Mouse (Mus musculus) neural tube, postnatal 0 days (tissue): Measurements from ENCODE around the gene Traip. TPM values are rescaled to one million over a fixed set of nuclear protein-coding genes. Genes with fewer than 3 reads are reported as not detected.

Source experiments
- polyA plus RNA-seq: library from polyadenylated mRNA; unstranded; fragments of >200 nt; fragmentation: Nextera tagmentation; extraction: Ambion mirVana; gene quantifications from 2 replicates; pipeline ENCODE4 v1.2.1, GENCODE M21; 2015

Gene Traip
- polyA plus RNA-seq = 5.1 and 7.6 TPM in 2 replicates

GRCm38 (mm10) chr9:107949922-107950235, at the start of gene Traip:
TSS of gene Traip (plus strand) at chr9:107950136.

GRCm38 (mm10) chr9:107906252-107906966, 43.5 kb upstream of the Traip start, which contains the start of gene Mst1r:
TSS of gene Mst1r (plus strand) at chr9:107906873.

GRCm38 (mm10) chr9:107928169-107928568, 21.8 kb upstream of the Traip start, which contains the start of gene Actl11:
TSS of gene Actl11 (plus strand) at chr9:107928469.

GRCm38 (mm10) chr9:107935374-107935773, 14.6 kb upstream of the Traip start, which contains the start of gene Camkv:
TSS of gene Camkv (plus strand) at chr9:107935674.

GRCm38 (mm10) chr9:107975399-107976386, 25.8 kb downstream of the Traip start, which contains the start of gene Uba7:
TSS of gene Uba7 (plus strand) at chr9:107975505.

GRCm38 (mm10) chr9:107982681-107983346, 32.9 kb downstream of the Traip start, which contains the start of gene Gm20661:
TSS of gene Gm20661 (plus strand) at chr9:107983058.

GRCm38 (mm10) chr9:107985131-107986119, 35.5 kb downstream of the Traip start, which contains the start of gene Inka1:
TSS of gene Inka1 (minus strand) at chr9:107985879.

GRCm38 (mm10) chr9:107992197-107992596, 42.3 kb downstream of the Traip start, which contains the start of gene Cdhr4:
TSS of gene Cdhr4 (plus strand) at chr9:107992497.

GRCm38 (mm10) chr9:107996049-107996448, 46.1 kb downstream of the Traip start, which contains the start of gene Gm20662:
TSS of gene Gm20662 (plus strand) at chr9:107996349.

GRCm38 (mm10) chr9:108001922-108002770, 52.2 kb downstream of the Traip start, which contains the start of gene Ip6k1:
TSS of gene Ip6k1 (plus strand) at chr9:108002501.

Other genes with a start within 250 kb of the Traip start
- 8.0 and 9.4 TPM in 2 replicates for gene Sema3f, start 239.7 kb upstream of the Traip start, polyA plus RNA-seq
- gene Rbm5, start 179.1 kb upstream of the Traip start, polyA plus RNA-seq = 136 and 143 TPM in 2 replicates
- 50.8 and 55.7 TPM in 2 replicates for gene Rbm6, start 76.9 kb upstream of the Traip start, polyA plus RNA-seq
- gene Mon1a, start 62.0 kb upstream of the Traip start, polyA plus RNA-seq = 13.8 and 15.2 TPM in 2 replicates
- gene Mst1r, start 43.3 kb upstream of the Traip start, polyA plus RNA-seq = 1.4 and 1.6 TPM in 2 replicates
- gene Actl11, start 21.7 kb upstream of the Traip start, polyA plus RNA-seq = not detected in 2 replicates
- gene Camkv, start 14.5 kb upstream of the Traip start, polyA plus RNA-seq = 83.3 and 101 TPM in 2 replicates
- gene Uba7, start 25.4 kb downstream of the Traip start, polyA plus RNA-seq = 8.6 and 10.5 TPM in 2 replicates
- 0.36 and 0.93 TPM in 2 replicates for gene Gm20661, start 32.9 kb downstream of the Traip start, polyA plus RNA-seq
- 19.8 and 20.4 TPM in 2 replicates for gene Inka1, start 35.7 kb downstream of the Traip start, polyA plus RNA-seq
- 1.2 and 2.5 TPM in 2 replicates for gene Cdhr4, start 42.4 kb downstream of the Traip start, polyA plus RNA-seq
- gene Gm20662, start 46.2 kb downstream of the Traip start, polyA plus RNA-seq = 0.74 and 0.92 TPM in 2 replicates
- gene Ip6k1, start 52.4 kb downstream of the Traip start, polyA plus RNA-seq = 76.1 and 83.1 TPM in 2 replicates
- gene Gmppb, start 99.1 kb downstream of the Traip start, polyA plus RNA-seq = 21.2 and 23.7 TPM in 2 replicates
- gene Amigo3, start 103.0 kb downstream of the Traip start, polyA plus RNA-seq = 1.9 and 2.3 TPM in 2 replicates
- 0.25 TPM in 1 of 2 replicates, not detected in the other for gene Mst1, start 130.3 kb downstream of the Traip start, polyA plus RNA-seq
- 32.1 and 42.2 TPM in 2 replicates for gene Rnf123, start 133.2 kb downstream of the Traip start, polyA plus RNA-seq
- gene Apeh, start 144.5 kb downstream of the Traip start, polyA plus RNA-seq = 43.7 and 50.4 TPM in 2 replicates
- 8.2 and 11.6 TPM in 2 replicates for gene Bsn, start 240.2 kb downstream of the Traip start, polyA plus RNA-seq